Mouse (Mus musculus) testis, postnatal 14 days (tissue): ENCODE measurements around the gene Itgax.
"Not testable (repeated sequence)": the region's sequence is repeated elsewhere in the genome, so short reads cannot be mapped to it uniquely, and the experiment has no call there.

ENCODE experiments used
- DNase-seq: peaks from one replicate; pipeline ENCODE4 v3.0.0; 2021; ENCODE audit warnings: low spot score

The Itgax gene

DNA sequence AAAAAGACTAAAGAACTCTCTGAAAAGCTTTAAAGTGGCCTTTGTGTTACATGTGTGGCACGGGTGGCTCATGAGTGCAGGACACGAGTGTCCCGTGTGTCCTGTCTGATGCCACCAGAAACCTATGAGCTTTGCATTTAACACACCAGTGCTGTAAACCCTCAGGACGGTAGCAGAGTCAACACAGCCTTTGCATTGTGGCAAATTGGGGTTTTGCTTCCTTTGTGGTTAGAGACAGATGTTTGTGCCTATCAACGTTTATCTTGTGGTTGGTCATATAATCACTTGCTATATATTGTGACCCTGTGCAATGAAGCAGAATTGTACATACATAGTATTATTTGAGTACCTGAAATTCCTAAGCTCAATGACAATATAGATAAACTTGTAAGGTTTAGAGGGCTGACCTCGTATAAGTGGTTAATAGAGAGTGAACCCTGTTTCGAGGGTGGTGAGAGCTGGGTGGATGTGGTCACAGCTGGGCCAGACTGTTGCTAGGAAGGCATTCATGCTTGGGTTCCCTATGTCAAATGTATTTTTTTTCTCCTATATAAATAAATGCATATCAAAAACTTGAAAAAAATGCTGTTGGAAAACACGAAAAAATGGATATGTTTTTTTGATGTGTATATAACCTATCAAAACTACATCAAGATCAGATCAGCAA lies 29.5 kb downstream of the Itgax start:
- not testable (repeated sequence) for DNase-seq

DNA sequence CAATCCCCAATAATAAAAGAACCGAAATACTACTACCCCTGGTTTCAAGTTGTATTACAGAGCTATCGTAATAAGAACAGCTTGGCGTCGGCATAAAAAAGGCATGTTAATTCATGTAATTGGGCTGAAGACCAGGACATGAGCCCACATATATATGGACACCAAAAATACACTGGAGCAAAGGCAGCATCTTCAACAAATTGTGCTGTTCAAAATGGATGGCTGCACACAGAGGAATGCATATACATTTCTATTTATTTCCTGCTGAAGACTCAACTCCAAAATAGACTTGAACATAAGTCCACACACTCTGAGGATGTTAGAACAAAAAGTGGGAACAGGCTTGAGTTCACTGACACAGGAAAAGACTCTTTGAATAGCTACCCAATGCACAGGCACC lies 34.7 kb downstream of the Itgax start:
- DNase-seq: no peak

GRCm38 (mm10) chr7:128166391-128166790 lies 37.0 kb downstream of the Itgax start:
- DNase-seq: no peak

DNA sequence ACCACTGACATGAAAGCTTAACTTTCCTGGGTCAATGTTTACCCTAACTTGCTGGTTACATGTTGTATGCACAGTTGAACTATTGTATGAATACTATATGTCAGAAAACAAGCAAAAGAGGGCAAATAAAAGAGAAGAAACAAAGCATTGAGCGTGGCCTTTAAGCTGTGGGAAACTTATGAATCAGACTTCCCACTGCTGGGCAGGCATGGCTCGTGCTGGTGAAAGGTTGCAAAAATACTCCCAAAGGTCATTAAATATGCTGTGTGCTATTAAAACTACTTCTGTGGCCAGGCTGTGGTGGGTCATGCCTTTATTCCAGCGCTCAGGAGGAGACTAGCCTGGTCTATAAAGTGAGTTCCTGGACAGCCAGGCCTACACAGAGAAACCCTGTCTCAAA lies 40.6 kb downstream of the Itgax start:
- no peak for DNase-seq

GRCm38 (mm10) chr7:128178385-128178784 lies 49.0 kb downstream of the Itgax start:
- DNase-seq: no peak

DNA sequence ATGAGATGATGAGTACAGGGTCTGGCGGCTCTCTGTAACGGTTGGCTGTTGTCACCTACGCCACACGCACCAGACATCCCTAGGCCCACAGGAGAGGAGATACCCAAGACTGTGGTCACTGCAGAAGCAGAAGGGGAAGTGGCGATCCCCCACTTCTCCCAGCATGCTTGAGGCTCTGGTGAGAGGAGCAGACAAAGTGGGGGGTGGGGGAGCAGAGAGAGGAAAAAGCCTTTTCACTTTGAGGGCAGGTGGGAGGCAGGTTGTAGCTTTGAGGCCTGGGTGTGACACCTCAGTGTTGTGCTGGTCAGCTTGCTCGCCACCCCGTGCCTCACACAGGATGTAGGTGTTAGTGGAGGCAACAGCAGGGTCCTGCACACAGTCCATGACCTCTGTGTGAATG lies 50.8 kb downstream of the Itgax start:
- no peak for DNase-seq

DNA sequence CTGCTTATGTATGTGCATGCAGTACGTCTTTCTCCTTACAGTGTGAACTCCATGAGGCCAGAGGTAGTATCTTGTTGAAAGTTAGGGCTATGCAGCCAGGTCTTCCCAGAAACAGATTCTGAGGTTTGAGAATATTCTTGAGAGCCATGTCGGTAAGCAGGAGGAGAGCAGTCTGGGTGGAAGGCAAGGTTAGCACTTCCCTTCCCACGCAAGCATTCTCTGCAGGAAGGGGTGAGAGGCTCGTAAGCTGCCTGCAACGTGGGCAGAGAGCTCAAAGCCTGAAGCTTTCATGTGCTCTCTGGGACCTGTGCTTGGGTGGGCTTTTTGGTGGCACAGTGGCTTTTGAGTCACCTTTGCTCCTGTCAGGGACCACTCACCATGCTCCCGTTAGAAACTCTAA lies 51.2 kb downstream of the Itgax start:
- no peak for DNase-seq

DNA sequence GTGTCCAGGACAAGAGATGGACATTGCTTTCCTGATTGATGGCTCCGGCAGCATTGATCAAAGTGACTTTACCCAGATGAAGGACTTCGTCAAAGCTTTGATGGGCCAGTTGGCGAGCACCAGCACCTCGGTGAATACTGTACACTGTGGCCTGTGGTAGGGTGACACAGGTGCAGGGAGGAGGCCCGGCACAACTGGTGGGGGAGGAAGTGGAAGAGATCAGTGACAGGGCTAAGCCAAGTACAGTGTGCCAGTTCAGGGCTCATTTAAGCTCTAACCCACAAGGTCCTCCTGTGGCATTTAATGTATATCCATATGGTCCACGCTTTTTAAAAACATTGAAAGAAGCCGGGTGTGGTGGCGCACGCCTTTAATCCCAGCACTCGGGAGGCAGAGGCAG lies 52.3 kb downstream of the Itgax start:
- DNase-seq: no peak
